Mouse (Mus musculus) mouse trophoblast stem cell (cell line): Measurements from ENCODE around the gene Nol9.
"Not testable (repeated sequence)": the region's sequence is repeated elsewhere in the genome, so short reads cannot be mapped to it uniquely, and the experiment has no call there.

Experiments
- in situ Hi-C, 2 experiments: fragments of 300-500 bp; cut with MseI, MboI; formaldehyde crosslinking; loops; 2 replicates in 1 of 2; 3 replicates in 1 of 2; pipeline ENCODE4 v1.15.1; 2025

The Nol9 gene

GRCm38 (mm10) chr4:152010707-152011134 lies 28.4 kb upstream of the Nol9 start:
- in situ Hi-C loops = no loop called here

- in situ Hi-C loops = no loop called here
Observed at GRCm38 (mm10) chr4:152011171-152011760, 27.9 kb upstream of the Nol9 start.

GRCm38 (mm10) chr4:152012109-152012508 lies 27.0 kb upstream of the Nol9 start:
- in situ Hi-C loops = no loop called here

- in situ Hi-C loops = no loop called here
Observed at GRCm38 (mm10) chr4:152013036-152013813, 25.9 kb upstream of the Nol9 start.

GRCm38 (mm10) chr4:152019073-152019472 lies 20.0 kb upstream of the Nol9 start:
- in situ Hi-C loops = no loop called here

- in situ Hi-C loops = no loop called here
Observed at GRCm38 (mm10) chr4:152020024-152020423, 19.1 kb upstream of the Nol9 start.

GRCm38 (mm10) chr4:152021568-152022097 lies 17.5 kb upstream of the Nol9 start:
- in situ Hi-C loops = no loop called here

GRCm38 (mm10) chr4:152022506-152022905 lies 16.6 kb upstream of the Nol9 start:
- in situ Hi-C loops = no loop called here

- in situ Hi-C loops = no loop called here
Observed at GRCm38 (mm10) chr4:152024525-152024924, 14.6 kb upstream of the Nol9 start.

GRCm38 (mm10) chr4:152026751-152027508 lies 12.2 kb upstream of the Nol9 start:
- in situ Hi-C loops = no loop called here

- in situ Hi-C loops = no loop called here
Observed at GRCm38 (mm10) chr4:152027524-152027923, 11.6 kb upstream of the Nol9 start, which contains the start of gene Zbtb48. Zbtb48 (minus strand) TSS chr4:152027671.

GRCm38 (mm10) chr4:152028456-152028855 lies 10.7 kb upstream of the Nol9 start:
- in situ Hi-C loops = no loop called here

GRCm38 (mm10) chr4:152029087-152029486 lies 10.0 kb upstream of the Nol9 start:
- in situ Hi-C loops = no loop called here

GRCm38 (mm10) chr4:152029997-152030396 lies 9.1 kb upstream of the Nol9 start:
- in situ Hi-C loops = no loop called here

GRCm38 (mm10) chr4:152032922-152033321 lies 6.2 kb upstream of the Nol9 start:
- in situ Hi-C loops = no loop called here

- in situ Hi-C loops = not testable (repeated sequence)
Observed at GRCm38 (mm10) chr4:152036464-152036863, 2.7 kb upstream of the Nol9 start.

- in situ Hi-C loops = no loop called here
Observed at GRCm38 (mm10) chr4:152038225-152038984, 716 bp upstream of the Nol9 start, which contains the start of gene Tas1r1. Tas1r1 (minus strand) TSS chr4:152038568.

- in situ Hi-C loops = no loop called here
Observed at GRCm38 (mm10) chr4:152039831-152040310, 750 bp downstream of the Nol9 start.

- in situ Hi-C loops = no loop called here
Observed at GRCm38 (mm10) chr4:152041924-152042641, 3.0 kb downstream of the Nol9 start.

- in situ Hi-C loops = no loop called here
Observed at GRCm38 (mm10) chr4:152043171-152043570, 4.0 kb downstream of the Nol9 start.
